Mouse (Mus musculus) heart, adult 11 months (tissue): ENCODE data around the gene Sec24c.

Experiments
- DNase-seq: peaks from one replicate; pipeline ENCODE4 v3.0.0; 2022

Gene Sec24c

GRCm38 (mm10) chr14:20737306-20737705, 63.2 kb downstream of the Sec24c start:
- DNase-seq, result peak; percentile 97

GRCm38 (mm10) chr14:20738511-20738910, 64.4 kb downstream of the Sec24c start:
- peak; percentile 91 for DNase-seq

- DNase-seq, result peak; percentile 91
Observed at GRCm38 (mm10) chr14:20741301-20741700, 67.2 kb downstream of the Sec24c start.

DNA sequence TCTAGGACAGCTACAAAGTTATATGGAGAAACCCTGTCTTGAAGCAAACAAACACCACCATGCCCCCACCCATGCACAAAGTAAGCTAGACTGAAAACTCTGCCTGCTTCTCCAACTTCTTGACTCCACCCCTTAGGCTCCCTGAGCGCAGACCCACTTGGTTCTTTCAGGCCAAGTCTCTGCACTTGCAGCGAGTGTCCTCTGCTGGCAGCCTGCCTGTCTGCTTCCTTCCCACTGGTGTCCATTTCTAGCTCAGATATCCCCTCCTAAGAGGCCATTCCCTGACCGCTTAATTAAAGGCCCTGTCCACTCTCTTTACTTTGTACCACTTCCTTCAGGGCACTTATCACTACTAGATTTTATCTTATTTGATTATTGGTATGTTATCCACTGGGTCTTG, 69.5 kb downstream of the Sec24c start:
- DNase-seq, result peak; percentile 93
